Mouse (Mus musculus): ENCODE measurements around the gene Dcun1d2. TPM values are rescaled to one million over a fixed set of nuclear protein-coding genes. Genes with fewer than 3 reads are reported as not detected.
"Not testable (repeated sequence)": the region's sequence is repeated elsewhere in the genome, so short reads cannot be mapped to it uniquely, and the experiment has no call there.

Gene Dcun1d2
- total and polyA plus RNA-seq, 3 experiments = 13.2 to 14.9 (median 14.7) TPM

GRCm38 (mm10) chr8:13287692-13288623 lies at the start of gene Dcun1d2, which contains the start of gene Tmco3 (continued):
- TF ChIP-seq NRF1 (IDR thresholded peaks at IDR 0.05; ENCODE audit: low read depth, low read length) = peak; percentile 98

GRCm38 (mm10) chr8:13337678-13338077 lies 49.7 kb upstream of the Dcun1d2 start:
- no peak for DNase-seq (ENCODE audit: extremely low read depth)
- dilution Hi-C loops (cut with MboI; ENCODE audit: extremely low pct_ligation_motif_present, extremely low pct_unique_long_range_greater_than_20kb, low sequenced_read_pairs) = no loop called here

DNA sequence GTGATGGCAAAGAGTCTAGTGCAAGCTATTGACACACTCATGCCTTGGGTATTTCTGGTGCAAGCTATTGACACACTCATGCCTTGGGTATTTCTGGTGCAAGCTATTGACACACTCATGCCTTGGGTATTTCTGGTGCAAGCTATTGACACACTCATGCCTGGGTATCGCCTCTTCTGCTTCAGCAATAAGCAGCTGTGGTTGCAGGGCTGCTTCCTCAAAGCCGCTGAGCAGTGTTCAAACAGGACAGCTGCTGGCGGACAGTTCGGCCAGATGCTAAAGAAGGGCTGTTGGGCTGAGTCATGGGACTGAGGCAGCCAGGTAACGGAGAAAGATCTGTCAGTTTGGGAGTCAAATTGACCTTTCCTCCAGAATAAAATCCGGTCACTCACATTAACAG lies 49.3 kb upstream of the Dcun1d2 start:
- H3K4me3 ChIP-seq (replicated peaks in 1 of 3; ENCODE audit: low read depth in 2 of 3, low read length in 2 of 3, poor library complexity in 1 of 3) = not testable (repeated sequence)

More at GRCm38 (mm10) chr8:13337678-13338077, 49.7 kb upstream of the Dcun1d2 start:
- Histone ChIP-seq H3K9me3 (replicated peaks; ENCODE audit: low read length) (no peaks in the 10 kb centered on the region), H3K4me3 (replicated peaks in 1 of 3; ENCODE audit: low read depth in 2 of 3, low read length in 2 of 3, poor library complexity in 1 of 3) (no peak overlapping the region), H3K9ac (ENCODE audit: insufficient read depth, low read depth) (peak overlapping the region; percentile 31; the same call in 1 of the 2 replicates), H3K4me1 (ENCODE audit: control insufficient read depth in 1 of 2, insufficient read depth in 2 of 2) (peaks cover 18 to 38% of the 10 kb centered on the region in 2 experiments), H3K36me3 (replicated peaks in 1 of 2; ENCODE audit: control insufficient read depth in 1 of 2, insufficient read depth in 1 of 2, low read length in 1 of 2) (peaks cover 9 to 26% of the 10 kb centered on the region in 2 experiments), H3K4me2 (ENCODE audit: insufficient read depth, low read depth, poor library complexity, severe bottlenecking) (no peak overlapping the region), H3K27ac (ENCODE audit: insufficient read depth, low read depth) (no peak overlapping the region), H3K79me2 (replicated peaks; ENCODE audit: control insufficient read depth, extremely low read depth, insufficient read depth, poor library complexity, severe bottlenecking) (peaks cover 40% of the 10 kb centered on the region), H3K27me3 (replicated peaks) (no peaks in the 10 kb centered on the region)
- in situ Hi-C loops (cut with MboI; ENCODE audit: low pct_ligation_motif_present, low pct_unique_long_range_greater_than_20kb, low sequenced_read_pairs) = no loop called here
- no peak for TF ChIP-seq CHD2 (IDR thresholded peaks at IDR 0.05; ENCODE audit: low read length)
- TF ChIP-seq CTCF (conservative IDR thresholded peaks at IDR 0.05 in 1 of 2, IDR thresholded peaks at IDR 0.05 in 1 of 2; ENCODE audit: low read depth in 2 of 2, low read length in 2 of 2) = no peak
- TF ChIP-seq ZC3H11A (IDR thresholded peaks at IDR 0.05; ENCODE audit: low read depth, low read length) = no peak
- TF ChIP-seq MAZ (IDR thresholded peaks at IDR 0.05; ENCODE audit: low read depth, low read length) = no peak
- TF ChIP-seq EP300 (IDR thresholded peaks at IDR 0.05; ENCODE audit: low read length) = no peak

DNA sequence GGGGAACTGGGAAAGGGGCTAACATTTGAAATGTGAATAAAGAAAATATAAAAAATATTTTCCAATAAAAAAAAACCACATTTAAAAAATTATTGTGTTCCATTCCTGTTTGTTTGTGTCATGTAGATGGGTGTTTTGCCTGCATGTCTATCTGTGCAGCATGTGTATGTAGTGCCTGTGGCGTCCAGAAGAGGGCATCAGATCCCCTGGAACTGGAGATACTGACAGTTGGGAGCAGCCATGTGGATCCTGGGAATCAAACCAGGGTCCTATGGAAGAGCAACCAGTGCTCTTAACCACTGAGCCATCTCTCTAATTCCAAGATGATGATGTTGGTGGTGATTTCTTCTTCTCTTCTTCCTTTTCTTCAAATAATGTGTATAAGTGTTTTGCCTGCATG lies 46.7 kb upstream of the Dcun1d2 start:
- in situ Hi-C loops (cut with MboI; ENCODE audit: low pct_ligation_motif_present, low pct_unique_long_range_greater_than_20kb, low sequenced_read_pairs) = no loop called here
- no peak overlapping the region for H3K4me3 ChIP-seq (replicated peaks in 1 of 3; ENCODE audit: low read depth in 2 of 3, low read length in 2 of 3, poor library complexity in 1 of 3)
- DNase-seq (ENCODE audit: extremely low read depth) = no peak
- H3K9me3 ChIP-seq (replicated peaks; ENCODE audit: low read length) = no peaks in the 10 kb centered on the region
- no peak overlapping the region for H3K4me2 ChIP-seq (ENCODE audit: insufficient read depth, low read depth, poor library complexity, severe bottlenecking)
- H3K27ac ChIP-seq (ENCODE audit: insufficient read depth, low read depth) = no peak overlapping the region
- peaks cover 4% of the 10 kb centered on the region for H3K27me3 ChIP-seq (replicated peaks)
- H3K9ac ChIP-seq (ENCODE audit: insufficient read depth, low read depth) = no peak overlapping the region
- peaks cover 10% of the 10 kb centered on the region for H3K79me2 ChIP-seq (replicated peaks; ENCODE audit: control insufficient read depth, extremely low read depth, insufficient read depth, poor library complexity, severe bottlenecking)
- no peaks in the 10 kb centered on the region for H3K36me3 ChIP-seq (replicated peaks in 1 of 2; ENCODE audit: control insufficient read depth in 1 of 2, insufficient read depth in 1 of 2, low read length in 1 of 2)
- H3K4me1 ChIP-seq (ENCODE audit: control insufficient read depth in 1 of 2, insufficient read depth in 2 of 2) = peaks cover 7 to 18% of the 10 kb centered on the region in 2 experiments
- dilution Hi-C loops (cut with MboI; ENCODE audit: extremely low pct_ligation_motif_present, extremely low pct_unique_long_range_greater_than_20kb, low sequenced_read_pairs) = no loop called here
- no peak for TF ChIP-seq EP300 (IDR thresholded peaks at IDR 0.05; ENCODE audit: low read length)
- peak; percentile 20 to 29; a peak in 2 of 4 replicates for TF ChIP-seq CTCF (conservative IDR thresholded peaks at IDR 0.05 in 1 of 2, IDR thresholded peaks at IDR 0.05 in 1 of 2; ENCODE audit: low read depth in 2 of 2, low read length in 2 of 2)

More for the DNA sequence above, 49.3 kb upstream of the Dcun1d2 start:
- in situ Hi-C loops (cut with MboI; ENCODE audit: low pct_ligation_motif_present, low pct_unique_long_range_greater_than_20kb, low sequenced_read_pairs); H3K4me2 ChIP-seq (ENCODE audit: insufficient read depth, low read depth, poor library complexity, severe bottlenecking); dilution Hi-C loops (cut with MboI; ENCODE audit: extremely low pct_ligation_motif_present, extremely low pct_unique_long_range_greater_than_20kb, low sequenced_read_pairs); H3K9me3 ChIP-seq (replicated peaks; ENCODE audit: low read length); H3K27ac ChIP-seq (ENCODE audit: insufficient read depth, low read depth); H3K27me3 ChIP-seq (replicated peaks): not testable (repeated sequence)
- Histone ChIP-seq H3K36me3 (replicated peaks in 1 of 2; ENCODE audit: control insufficient read depth in 1 of 2, insufficient read depth in 1 of 2, low read length in 1 of 2) (peaks cover 5 to 21% of the 10 kb centered on the region in 2 experiments), H3K4me1 (ENCODE audit: control insufficient read depth in 1 of 2, insufficient read depth in 2 of 2) (peaks cover 18 to 34% of the 10 kb centered on the region in 2 experiments), H3K79me2 (replicated peaks; ENCODE audit: control insufficient read depth, extremely low read depth, insufficient read depth, poor library complexity, severe bottlenecking) (peaks cover 36% of the 10 kb centered on the region), H3K9ac (ENCODE audit: insufficient read depth, low read depth) (peak overlapping the region; percentile 31; the same call in 1 of the 2 replicates)
- peak; percentile 48 for DNase-seq (ENCODE audit: extremely low read depth)
